Mouse (Mus musculus) spleen, adult 12 weeks (tissue): Measurements from ENCODE around the gene Gcgr.
"Not testable (repeated sequence)": the region's sequence is repeated elsewhere in the genome, so short reads cannot be mapped to it uniquely, and the experiment has no call there.

ENCODE experiments used
- DNase-seq: peaks from one replicate; pipeline ENCODE4 v3.0.0; 2022; ENCODE audit warnings: low spot score

The Gcgr gene

GRCm38 (mm10) chr11:120571754-120572416 lies 41.4 kb downstream of the Gcgr start:
- DNase-seq = no peak

GRCm38 (mm10) chr11:120572417-120572751 lies 41.9 kb downstream of the Gcgr start:
- DNase-seq = no peak

GRCm38 (mm10) chr11:120572752-120573584 lies 42.5 kb downstream of the Gcgr start, which contains the start of gene P4hb:
P4hb (minus strand) TSS chr11:120573253.
- DNase-seq = peak; percentile 99

GRCm38 (mm10) chr11:120573585-120574277 lies 43.2 kb downstream of the Gcgr start:
- no peak for DNase-seq

GRCm38 (mm10) chr11:120574278-120574600 lies 43.7 kb downstream of the Gcgr start:
- no peak for DNase-seq

- no peak for DNase-seq
Measured at GRCm38 (mm10) chr11:120575046-120575445, 44.5 kb downstream of the Gcgr start.

- DNase-seq = no peak
Measured at GRCm38 (mm10) chr11:120575940-120576339, 45.4 kb downstream of the Gcgr start.

GRCm38 (mm10) chr11:120576365-120576981 lies 46.0 kb downstream of the Gcgr start:
- DNase-seq = no peak

- no peak for DNase-seq
Measured at GRCm38 (mm10) chr11:120577211-120578023, 46.9 kb downstream of the Gcgr start.

- no peak for DNase-seq
Measured at GRCm38 (mm10) chr11:120578024-120578693, 47.7 kb downstream of the Gcgr start.

GRCm38 (mm10) chr11:120578694-120579243 lies 48.3 kb downstream of the Gcgr start:
- DNase-seq = no peak

- peak; percentile 73 for DNase-seq
Measured at GRCm38 (mm10) chr11:120579316-120580107, 49.0 kb downstream of the Gcgr start.

GRCm38 (mm10) chr11:120580190-120580589 lies 49.7 kb downstream of the Gcgr start:
- no peak for DNase-seq

- peak; percentile 51 for DNase-seq
Measured at GRCm38 (mm10) chr11:120580871-120581331, 50.4 kb downstream of the Gcgr start.

- peak; percentile 83 for DNase-seq
Measured at GRCm38 (mm10) chr11:120581490-120582267, 51.2 kb downstream of the Gcgr start, which contains the start of gene Arhgdia. Arhgdia (minus strand) TSS chr11:120581624.

GRCm38 (mm10) chr11:120582268-120582981 lies 51.9 kb downstream of the Gcgr start:
- peak; percentile 43 for DNase-seq

GRCm38 (mm10) chr11:120582982-120583293 lies 52.4 kb downstream of the Gcgr start:
- DNase-seq = not testable (repeated sequence)

GRCm38 (mm10) chr11:120583937-120584336 lies 53.4 kb downstream of the Gcgr start:
- DNase-seq = no peak
